Mouse (Mus musculus) ovary, postnatal 10 days (tissue): ENCODE results near the gene Prss38.

Experiments
- DNase-seq: peaks from one replicate; pipeline ENCODE4 v3.0.0; 2022; ENCODE audit warnings: low spot score

The Prss38 gene

GRCm38 (mm10) chr11:59322988-59323387, 52.5 kb downstream of the Prss38 start:
- no peak for DNase-seq
